Mouse (Mus musculus) megakaryocyte, adult 5-6 weeks (primary cell): ENCODE measurements at regions not wholly inside any gene's neighbourhood (a gene's known extent, or its start where the extent isn't known, plus 50 kb on each side); places are given as distances from the start of the nearest gene placed in this dataset.

Experiments
- ATAC-seq: 2 replicates; pipeline ENCODE4 v1.8.0; 2016; ENCODE audit warnings: mild to moderate bottlenecking, inconsistent platforms; ENCODE audit not compliant: poor library complexity, severe bottlenecking

GRCm38 (mm10) chr4:131014301-131015081, 70.3 kb downstream of the Matn1 start:
- ATAC-seq, result no peak

- ATAC-seq, result no peak
These were observed 71.0 kb downstream of the Matn1 start for GRCm38 (mm10) chr4:131015156-131015555.

DNA sequence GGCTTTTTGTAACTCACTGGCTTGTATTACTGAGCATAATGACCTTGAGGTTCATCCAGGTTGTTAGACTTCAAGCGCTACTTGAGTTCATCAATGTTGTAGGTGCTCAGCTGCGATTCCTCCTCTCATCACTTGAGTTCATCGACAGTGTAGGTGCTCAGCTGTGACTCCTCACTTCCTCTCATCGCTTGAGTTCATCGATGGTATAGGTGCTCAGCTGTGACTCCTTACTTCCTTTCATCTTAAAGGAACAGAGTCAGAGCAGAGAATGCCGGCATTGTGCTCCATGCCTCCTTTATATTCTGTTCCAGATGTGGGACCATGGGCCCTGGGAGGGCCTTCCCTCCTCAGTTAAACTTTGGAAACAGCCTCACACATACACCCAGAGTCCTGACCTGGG, 79.4 kb downstream of the Matn1 start:
- no peak for ATAC-seq

GRCm38 (mm10) chr4:131036292-131036691, 92.1 kb downstream of the Matn1 start:
- ATAC-seq, result no peak

DNA sequence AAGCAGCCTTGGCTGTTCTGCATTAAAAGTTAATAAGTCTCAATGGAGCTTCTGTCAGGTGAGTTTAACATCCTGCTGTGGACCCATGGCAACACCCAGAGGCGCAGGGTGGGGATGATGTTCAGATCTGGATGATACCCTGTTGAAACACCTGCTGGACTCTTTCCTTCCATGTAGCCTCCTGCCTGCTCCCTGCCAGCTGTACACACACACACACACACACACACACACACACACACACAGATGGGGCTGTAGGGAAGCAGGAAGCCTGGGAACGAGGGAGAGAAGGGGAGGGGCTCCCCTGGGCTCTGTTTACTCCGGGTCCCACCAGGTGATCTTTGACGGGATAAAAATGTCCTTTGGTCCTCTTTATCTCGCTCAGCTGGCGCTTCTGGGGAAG, 93.0 kb downstream of the Matn1 start:
- ATAC-seq, result no peak

GRCm38 (mm10) chr4:131039686-131040085, 95.5 kb downstream of the Matn1 start:
- ATAC-seq, result no peak

GRCm38 (mm10) chr4:131041210-131041609, 97.0 kb downstream of the Matn1 start:
- no peak for ATAC-seq

DNA sequence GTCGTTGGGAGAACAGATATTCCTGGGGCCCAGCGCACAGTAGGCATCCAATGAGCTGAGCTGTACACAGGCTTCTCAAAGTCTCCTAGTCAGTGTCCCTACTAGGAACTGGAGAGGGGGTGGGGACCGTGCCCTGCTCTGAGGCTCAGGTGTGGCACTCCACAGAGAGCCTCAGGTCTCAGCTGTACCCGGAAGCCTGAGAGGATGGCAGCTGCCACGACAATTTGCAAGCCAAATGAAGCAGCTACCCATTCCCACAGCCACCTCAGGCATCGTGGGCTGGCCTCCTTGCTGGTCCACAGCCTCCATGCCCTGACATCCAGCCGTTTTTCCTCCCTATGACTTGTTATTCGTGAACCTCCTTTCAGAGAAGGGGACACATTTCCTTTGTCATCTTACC, 101.9 kb downstream of the Matn1 start:
- no peak for ATAC-seq

- no peak for ATAC-seq
These were observed 102.9 kb downstream of the Matn1 start for GRCm38 (mm10) chr4:131046969-131047650.

- ATAC-seq, result no peak
These were observed 112.1 kb downstream of the Matn1 start for GRCm38 (mm10) chr4:131056293-131056692.

DNA sequence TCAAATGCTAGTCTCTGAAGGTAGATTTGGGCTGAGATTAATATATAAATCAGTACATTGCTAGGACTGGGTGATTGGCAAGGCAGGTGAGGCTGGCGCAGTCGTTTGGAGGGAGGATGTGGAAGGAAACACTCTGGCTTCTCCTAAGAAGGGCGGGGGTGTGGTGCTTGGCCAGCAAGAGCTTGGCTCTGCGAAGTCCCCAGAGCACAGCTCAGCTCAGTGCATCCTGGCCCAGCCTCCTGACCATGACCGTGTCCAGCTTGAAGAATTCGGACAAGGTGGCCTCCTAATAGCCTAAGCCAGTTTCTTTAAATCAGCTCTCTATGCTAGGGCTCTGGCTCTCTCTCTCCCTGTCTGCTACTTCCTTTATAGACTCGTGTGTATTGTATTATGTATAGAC, 115.4 kb downstream of the Matn1 start:
- no peak for ATAC-seq

DNA sequence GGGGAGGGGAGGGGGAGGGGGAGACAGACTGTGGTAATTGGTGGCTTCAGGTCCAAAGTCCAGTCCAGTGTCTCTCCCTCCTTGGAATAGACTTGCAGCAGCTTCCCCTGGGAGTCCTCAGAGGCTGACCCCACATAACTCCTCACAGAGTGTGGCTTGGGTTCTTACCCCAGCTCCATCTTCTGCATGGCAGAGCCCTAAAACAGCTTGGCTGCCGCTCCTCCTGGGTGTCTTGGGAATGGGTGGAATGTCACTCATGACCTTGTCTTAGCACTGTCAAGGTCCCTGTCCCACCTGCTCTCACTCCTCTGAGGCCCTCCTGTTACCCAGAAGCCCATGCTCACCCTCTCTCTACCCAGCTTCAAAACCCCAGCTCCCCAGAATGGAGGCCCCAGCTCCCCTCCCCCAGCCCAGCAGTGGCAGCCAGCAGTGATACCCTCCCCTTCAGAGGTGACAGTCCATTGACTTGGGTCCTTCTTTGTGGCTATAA, 116.1 kb downstream of the Matn1 start:
- no peak for ATAC-seq

- no peak for ATAC-seq
These were observed 116.5 kb downstream of the Matn1 start for GRCm38 (mm10) chr4:131060706-131061105.

- no peak for ATAC-seq
These were observed 118.4 kb downstream of the Matn1 start for GRCm38 (mm10) chr4:131062592-131062991.

DNA sequence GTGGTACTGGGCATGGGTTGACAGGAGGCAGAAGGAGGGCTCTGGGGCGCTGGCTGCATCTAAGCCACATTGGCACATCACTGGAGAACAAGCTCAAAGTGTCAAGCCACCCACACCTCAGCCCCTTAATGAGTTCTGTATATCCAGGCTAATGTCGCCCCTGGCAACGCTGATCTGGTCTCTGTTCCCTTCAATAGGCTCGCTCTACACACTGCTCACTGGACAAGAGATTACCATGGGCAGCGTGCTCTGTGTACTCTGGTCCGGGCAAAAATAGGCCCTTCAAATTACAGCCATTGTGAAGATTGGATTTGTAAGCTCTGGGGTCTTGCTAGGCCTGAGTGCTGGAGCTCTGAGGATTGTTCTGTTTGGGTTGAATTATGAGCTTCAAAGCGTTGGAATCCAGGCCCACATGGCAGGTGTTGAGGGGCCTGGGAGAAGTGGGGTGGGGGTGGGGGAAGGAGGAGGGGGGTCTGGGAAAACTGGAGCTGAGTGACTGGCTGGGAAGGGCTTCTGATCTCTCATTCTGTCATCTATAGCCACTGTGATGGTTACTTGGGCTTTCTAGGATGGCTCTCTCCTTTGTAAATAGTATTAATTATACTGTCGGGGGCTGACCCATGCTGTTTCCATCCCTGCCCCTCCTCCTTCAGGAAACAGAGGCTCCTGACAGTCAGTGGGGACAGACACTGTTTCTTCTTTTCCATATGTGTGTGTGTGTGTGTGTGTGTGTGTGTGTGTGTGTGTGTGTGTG, 122.2 kb downstream of the Matn1 start:
- no peak for ATAC-seq

DNA sequence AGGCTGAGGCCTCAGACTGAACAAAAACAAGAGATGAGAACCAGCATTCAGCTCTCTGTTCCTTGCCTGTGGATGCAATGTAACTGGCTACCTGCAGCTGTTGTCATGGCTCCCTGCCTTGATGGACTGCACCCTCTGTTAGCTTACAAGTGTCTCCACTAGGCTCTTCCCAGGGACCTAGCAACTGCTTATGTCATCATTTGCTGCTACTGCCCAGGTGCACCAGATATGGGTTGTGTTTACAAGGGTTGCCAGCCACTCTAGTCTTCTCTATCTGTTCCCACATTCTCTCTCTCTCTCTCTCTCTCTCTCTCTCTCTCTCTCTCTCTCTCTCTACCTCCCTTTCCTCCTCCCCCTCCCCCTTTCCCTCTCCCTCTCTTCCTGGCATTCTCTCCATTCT, 126.4 kb downstream of the Matn1 start:
- no peak for ATAC-seq

GRCm38 (mm10) chr4:131072623-131073022, 128.4 kb downstream of the Matn1 start:
- ATAC-seq, result no peak

DNA sequence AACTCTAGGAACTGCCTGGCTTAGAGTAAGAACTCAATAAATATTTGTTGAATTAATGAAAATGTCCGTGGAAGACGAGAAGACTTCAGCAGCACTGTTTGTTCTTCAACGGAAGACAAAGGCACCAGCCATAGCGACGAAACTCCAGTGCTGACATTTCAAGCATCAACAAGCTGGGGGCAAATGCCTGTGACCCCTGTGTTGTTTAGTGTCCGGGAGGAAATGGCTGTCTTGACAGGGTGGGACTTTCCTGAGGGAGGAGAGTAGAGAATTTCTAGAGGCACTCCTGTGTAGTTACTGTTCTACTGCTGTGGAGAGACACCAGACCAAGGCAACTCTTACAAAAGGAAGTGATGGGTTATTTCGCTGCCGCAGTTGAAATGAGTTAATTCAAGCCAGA, 129.2 kb downstream of the Matn1 start:
- ATAC-seq, result no peak

- ATAC-seq, result no peak
These were observed 131.2 kb downstream of the Matn1 start for GRCm38 (mm10) chr4:131075326-131075932.

DNA sequence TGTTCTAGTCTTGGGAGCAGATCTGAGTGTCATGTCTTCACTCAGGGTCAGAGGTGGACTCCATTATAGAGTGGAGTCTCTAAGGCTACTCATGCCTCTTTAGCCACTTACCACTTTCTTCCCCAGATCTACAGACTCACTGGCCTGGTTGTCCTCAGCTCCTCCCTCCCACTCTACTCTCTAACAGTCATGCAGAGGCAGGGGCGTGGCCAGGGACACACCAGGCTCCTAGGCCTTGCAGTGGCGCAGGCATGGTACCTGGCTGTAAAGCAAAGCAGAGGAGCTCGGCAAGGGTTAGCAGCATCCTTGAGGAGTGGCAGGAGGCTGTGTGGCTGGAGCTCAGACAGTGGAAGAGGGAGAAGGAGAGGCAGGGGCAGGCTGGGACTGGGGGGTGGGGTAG, 132.4 kb downstream of the Matn1 start:
- ATAC-seq, result no peak

DNA sequence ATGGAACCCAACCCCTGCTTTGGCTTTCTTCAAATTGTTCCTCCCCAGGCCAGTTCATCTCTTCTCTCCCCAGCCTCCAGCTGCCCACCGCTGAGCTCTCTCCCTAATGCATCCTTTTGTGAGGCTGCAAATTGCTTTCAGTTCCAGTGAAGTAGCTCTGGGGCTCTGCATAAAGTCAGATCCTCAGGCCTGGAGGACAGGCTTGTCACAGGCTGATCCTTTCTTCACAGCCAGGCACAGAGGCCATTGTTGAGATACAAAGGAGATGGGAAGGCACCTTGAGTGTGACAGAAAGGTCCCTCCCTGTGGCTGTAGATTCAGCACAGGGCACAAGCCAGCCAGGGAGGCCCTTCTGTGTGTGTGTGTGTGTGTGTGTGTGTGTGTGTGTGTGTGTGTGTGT, 135.9 kb downstream of the Matn1 start:
- ATAC-seq, result no peak
